ENCODE assay signal across 18 mouse cellular contexts in the genomic region with DNA sequence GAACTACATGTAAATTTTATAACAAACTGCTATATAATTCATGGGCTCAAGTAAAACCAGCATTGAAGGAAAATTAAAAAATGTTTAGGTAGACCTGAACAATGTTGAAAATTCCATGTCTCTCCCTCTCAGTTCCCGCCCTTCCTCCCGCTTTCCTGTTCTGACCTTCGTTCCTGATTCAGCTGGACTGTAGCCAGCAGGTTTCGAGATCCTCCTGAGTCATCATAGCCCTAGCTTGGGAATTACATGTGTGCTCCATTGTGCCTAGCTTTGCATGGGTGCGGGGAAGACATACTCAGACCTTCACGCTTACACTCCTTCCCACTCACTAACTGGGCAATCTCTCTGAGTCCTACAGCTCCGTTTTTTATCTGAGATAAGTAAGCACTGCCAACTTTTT.
A peak's percentile ranks its signal among the peaks of the same experiment; 100 is the strongest.
DNase-seq lines count a peak whose midpoint lies in the region; ATAC-seq and TF ChIP-seq lines count a peak whose summit lies in the region.
"Had no signal": no experiment of that assay in that cellular context is flagged by ENCODE, and none has a peak within 500 bp of the region (broad histone marks: within the 10 kb centered on the region; RNA-seq: fewer than 3 reads in every experiment).

No protein-coding gene starts in this region.

- no peak for TF ChIP-seq CTCF in cerebellum, adult 2 months (IDR thresholded peaks at IDR 0.05; ENCODE audit: borderline replicate concordance, insufficient read depth, low read depth, low read length)

- no peaks in the 10 kb centered on the region for H3K36me3 ChIP-seq in kidney, embryonic 15.5 days
- H3K36me3 ChIP-seq: embryonic facial prominence, embryonic 10.5 days; heart, embryonic 15.5 days; hindbrain, embryonic 10.5 days; midbrain, embryonic 12.5 days had no signal

- 85% methylated on average over 7 of the region's 7 CpGs for WGBS in kidney, embryonic 15.5 days
- 72% methylated on average over 7 of the region's 7 CpGs for WGBS in cerebellum, adult 2 months

- H3K4me1 ChIP-seq in kidney, embryonic 15.5 days, result peaks cover 13% of the 10 kb centered on the region
- H3K4me1 ChIP-seq in cerebellum, adult 2 months (ENCODE audit: control insufficient read depth, insufficient read depth, low read length), result no peaks in the 10 kb centered on the region; the same call in 1 of the 2 replicates

- H3K27me3 ChIP-seq in kidney, embryonic 15.5 days, result peaks cover 16% of the 10 kb centered on the region; the same call in 1 of the 2 replicates
- peaks cover 1% of the 10 kb centered on the region; the same call in 1 of the 2 replicates for H3K27me3 ChIP-seq in cerebellum, adult 2 months (ENCODE audit: control insufficient read depth, insufficient read depth, low read length)
- H3K27me3 ChIP-seq: forebrain, embryonic 13.5 days had no signal

- peak; percentile 5 for DNase-seq in kidney, postnatal 14 days
- peak; percentile 73 for DNase-seq in NIH3T3 (ENCODE audit: low read depth)
- peak; percentile 29 to 52 for DNase-seq in adrenal gland, adult 18-20 months (ENCODE audit: low spot score in 2 of 2)
- peak; percentile 47 for DNase-seq in brain, adult 2 months (ENCODE audit: low read depth, low spot score)
- no peak for DNase-seq in cerebellum, adult 2 months
- no peak for DNase-seq in c-Kit-positive CD71-positive TER-119-positive erythroid progenitor cells, embryonic 14.5 days (ENCODE audit: low spot score)
- DNase-seq: cerebellum, adult 9-10 months; gastrocnemius, postnatal 10 days; heart, adult 2 months; liver; lung, postnatal 10 days; thymus, postnatal 25 days had no signal

- no peak overlapping the region for H3K4me3 ChIP-seq in kidney, embryonic 15.5 days (replicated peaks)
- H3K4me3 ChIP-seq in cerebellum, adult 2 months (replicated peaks; ENCODE audit: insufficient read depth, low read depth, low read length), result no peak overlapping the region
- H3K4me3 ChIP-seq: embryonic facial prominence, embryonic 10.5 days; forebrain, embryonic 13.5 days; heart, adult 2 months; heart, embryonic 15.5 days; hindbrain, embryonic 10.5 days; midbrain, embryonic 12.5 days had no signal

- no peak for ATAC-seq in kidney, embryonic 15.5 days (replicated peaks; ENCODE audit: low FRiP score)
- ATAC-seq: forebrain, embryonic 13.5 days had no signal

- H3K9me3 ChIP-seq in kidney, embryonic 15.5 days (replicated peaks), result no peaks in the 10 kb centered on the region
- H3K9me3 ChIP-seq: embryonic facial prominence, embryonic 10.5 days; forebrain, embryonic 13.5 days; heart, embryonic 15.5 days; hindbrain, embryonic 10.5 days; midbrain, embryonic 12.5 days had no signal

- H3K9ac ChIP-seq in kidney, embryonic 15.5 days, result no peak overlapping the region
- H3K9ac ChIP-seq: forebrain, embryonic 13.5 days; heart, embryonic 15.5 days; midbrain, embryonic 12.5 days had no signal

- no peak overlapping the region for H3K27ac ChIP-seq in kidney, embryonic 15.5 days
- H3K27ac ChIP-seq in cerebellum, adult 2 months (ENCODE audit: insufficient read depth, low read length), result no peak overlapping the region
- H3K27ac ChIP-seq: embryonic facial prominence, embryonic 10.5 days; forebrain, embryonic 13.5 days; heart, adult 2 months; heart, embryonic 15.5 days; hindbrain, embryonic 10.5 days; midbrain, embryonic 12.5 days had no signal

- no peak for TF ChIP-seq POLR2A in cerebellum, adult 2 months (IDR thresholded peaks at IDR 0.05; ENCODE audit: borderline replicate concordance, insufficient read depth, low read length)

- H3K4me2 ChIP-seq in kidney, embryonic 15.5 days, result no peak overlapping the region
- H3K4me2 ChIP-seq: forebrain, embryonic 13.5 days; heart, embryonic 15.5 days; midbrain, embryonic 12.5 days had no signal

Comparison
In these comparisons a context has a peak if more than half of its experiments do, and no peak if none do; other contexts are left out.
1. DNase-seq: peak in kidney, postnatal 14 days (single experiment), NIH3T3 (single experiment), adrenal gland, adult 18-20 months (2 of 2) and brain, adult 2 months (single experiment); none in cerebellum, adult 2 months (0 of 2) and c-Kit-positive CD71-positive TER-119-positive erythroid progenitor cells, embryonic 14.5 days (single experiment).